Mouse (Mus musculus) heart, postnatal 4 days (tissue): Measurements from ENCODE around the gene Fbxo2. TPM values are rescaled to one million over a fixed set of nuclear protein-coding genes. Genes with fewer than 3 reads are reported as not detected.
"Not testable (repeated sequence)": the region's sequence is repeated elsewhere in the genome, so short reads cannot be mapped to it uniquely, and the experiment has no call there.

Experiments
- DNase-seq: peaks from one replicate; pipeline ENCODE4 v3.0.0; 2021
- microRNA-seq, 2 experiments: library from miRNA; unstranded; fragments of <30 nt; microRNA quantifications; one replicate each; pipeline ENCODE4 v1.2.0; 2021 to 2022
- total RNA-seq, 2 experiments: library from RNA; stranded (reverse); gene quantifications; 2 replicates each; pipeline ENCODE4 v1.2.3; 2021

The Fbxo2 gene
- total RNA-seq, 2 experiments from 2014 or later: 0.27 TPM; not detected in 1

- DNase-seq: not testable (repeated sequence)
Observed at GRCm38 (mm10) chr4:148176603-148177002, 16.2 kb downstream of the Fbxo2 start.

GRCm38 (mm10) chr4:148177716-148178115, 17.3 kb downstream of the Fbxo2 start:
- DNase-seq: no peak

- DNase-seq: no peak
Observed at GRCm38 (mm10) chr4:148181483-148181882, 21.1 kb downstream of the Fbxo2 start.

DNA sequence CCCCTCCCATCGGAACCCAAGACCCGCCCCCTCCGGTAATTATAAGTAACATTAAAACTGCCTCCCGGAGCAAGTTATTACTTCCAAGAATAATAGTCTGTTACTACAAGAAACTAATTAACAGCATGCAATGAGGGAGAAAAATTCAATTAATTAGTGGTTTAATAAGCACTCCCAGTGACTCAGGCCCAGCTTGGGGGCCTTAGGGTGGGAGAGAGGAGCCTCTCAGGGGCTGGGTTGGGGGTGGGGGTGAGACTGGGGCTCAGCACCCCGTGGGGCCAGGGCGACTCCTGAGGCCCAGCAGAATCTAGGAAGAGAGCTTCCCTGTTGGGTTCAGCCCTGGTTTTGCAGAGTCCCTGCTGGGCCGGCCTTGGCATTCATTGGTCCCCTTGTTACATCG, 21.9 kb downstream of the Fbxo2 start:
- no peak for DNase-seq

DNA sequence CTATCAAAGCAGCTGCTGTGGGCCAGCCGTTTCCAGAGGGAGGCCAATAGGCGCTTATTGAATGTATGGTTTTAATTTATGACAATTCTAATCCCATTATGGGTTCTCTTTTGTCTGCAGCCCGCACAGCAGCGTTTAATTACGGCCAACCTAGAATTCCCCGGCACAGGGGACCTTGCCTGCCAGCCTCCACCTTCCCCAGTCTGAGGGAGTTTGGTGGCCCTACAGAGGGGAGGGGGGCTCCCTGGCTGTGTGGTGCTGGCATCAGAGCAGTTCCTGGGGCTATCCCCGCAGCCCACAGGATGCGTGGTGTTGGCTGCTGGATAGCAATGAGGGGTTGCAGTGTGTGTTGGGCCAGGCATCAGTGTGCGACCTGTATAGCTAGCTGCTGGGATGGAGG, 24.1 kb downstream of the Fbxo2 start:
- DNase-seq: no peak

- no peak for DNase-seq
Observed at GRCm38 (mm10) chr4:148185819-148186218, 25.4 kb downstream of the Fbxo2 start.

DNA sequence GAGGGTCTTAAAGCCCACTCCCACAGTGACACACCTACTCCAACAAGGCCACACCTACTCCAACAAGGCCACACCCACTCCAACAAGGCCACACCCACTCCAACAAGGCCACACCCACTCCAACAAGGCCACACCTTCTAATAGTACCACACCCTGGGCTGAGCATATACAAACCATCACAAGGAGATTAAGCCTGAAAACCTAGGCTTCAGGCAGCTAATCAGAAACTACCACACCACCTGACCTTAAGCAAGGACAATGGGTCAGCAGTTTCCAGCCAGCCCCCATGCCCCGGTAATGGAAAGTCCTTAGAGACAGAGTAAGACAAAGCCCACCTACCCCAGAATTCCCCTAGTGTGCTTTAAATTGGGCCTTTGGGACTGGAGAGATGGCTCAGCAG, 28.3 kb downstream of the Fbxo2 start:
- DNase-seq: not testable (repeated sequence)

DNA sequence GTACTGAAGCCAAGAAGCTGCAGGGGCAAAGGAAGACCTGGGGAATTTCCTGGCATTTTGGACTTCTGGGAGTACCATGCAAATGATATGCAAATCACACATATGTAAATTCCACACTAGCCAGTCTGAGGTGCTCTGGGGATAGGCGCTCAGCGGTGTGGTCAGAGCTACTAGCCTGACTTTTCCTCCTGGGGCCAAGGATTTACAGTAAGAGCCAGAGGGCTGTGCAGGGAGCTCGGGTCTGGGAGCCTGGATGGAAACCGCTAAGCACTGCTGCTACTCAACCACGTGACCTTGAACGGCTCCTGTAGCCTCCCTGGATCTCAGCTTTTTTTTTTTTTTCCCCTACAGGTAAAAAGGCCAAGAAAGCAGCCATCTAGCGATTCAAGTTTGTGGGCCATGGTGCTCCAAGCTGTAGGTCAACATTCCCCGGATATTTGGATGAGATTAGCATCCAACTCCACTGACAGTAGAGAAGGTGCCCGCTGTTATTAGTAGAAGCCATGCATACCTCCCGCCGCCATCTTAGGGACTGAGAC, 32.4 kb downstream of the Fbxo2 start:
- no peak for DNase-seq

GRCm38 (mm10) chr4:148194400-148194799, 34.0 kb downstream of the Fbxo2 start:
- no peak for DNase-seq

GRCm38 (mm10) chr4:148198721-148199120, 38.3 kb downstream of the Fbxo2 start:
- DNase-seq: no peak

GRCm38 (mm10) chr4:148203557-148203956, 43.1 kb downstream of the Fbxo2 start:
- DNase-seq: no peak

GRCm38 (mm10) chr4:148204061-148204872, 43.8 kb downstream of the Fbxo2 start:
- no peak for DNase-seq

- no peak for DNase-seq
Observed at GRCm38 (mm10) chr4:148204873-148205232, 44.4 kb downstream of the Fbxo2 start.

DNA sequence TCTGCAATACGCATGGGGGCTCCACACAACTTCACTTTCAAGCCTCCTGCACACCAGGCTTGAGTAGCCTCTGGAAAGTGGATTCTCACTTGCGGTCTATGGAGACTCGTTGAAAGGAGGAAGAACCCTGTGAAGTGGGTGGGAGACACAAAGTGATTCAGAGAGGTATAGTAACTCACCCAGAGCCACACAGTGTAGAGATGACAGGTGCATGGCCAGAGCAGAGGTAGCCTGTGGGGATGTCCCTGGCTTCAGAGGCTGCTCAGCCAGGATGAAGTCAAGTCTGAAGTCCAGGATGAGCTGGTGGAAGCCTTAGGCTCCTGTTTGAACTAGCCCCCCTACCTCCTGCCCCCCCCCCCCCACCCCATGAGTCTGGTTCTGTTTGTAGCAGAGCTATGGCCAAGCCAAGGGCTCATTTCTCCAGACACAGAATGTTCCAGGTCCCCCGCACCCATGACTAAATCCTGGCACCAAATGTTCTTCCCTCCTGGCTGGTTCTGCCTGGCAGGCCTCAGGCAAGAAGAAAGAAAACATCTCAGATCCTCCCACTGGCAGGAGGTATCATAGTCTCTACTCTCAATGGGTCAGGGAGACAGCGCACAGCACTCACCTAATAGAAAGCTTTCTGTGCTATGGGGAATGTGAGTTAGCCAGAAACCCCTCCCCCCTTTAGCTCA, 54.2 kb downstream of the Fbxo2 start:
- no peak for DNase-seq

GRCm38 (mm10) chr4:148215264-148215900, 55.0 kb downstream of the Fbxo2 start:
- DNase-seq: no peak

Small RNA genes lying within 50 kb of the gene (microRNA-seq; reads per million reads assigned to microRNA genes)
- 0 reads per million in 2 experiments for gene Mir7022

Other genes with a start within 250 kb of the Fbxo2 start
- 10 to 100 TPM; 80.9 to 82.5 TPM for gene Plod1, start 223.9 kb upstream of the Fbxo2 start, total RNA-seq
- gene 2510039O18Rik, start 219.7 kb upstream of the Fbxo2 start, total RNA-seq: 10 to 100 TPM; 46.8 to 49.3 TPM
- 100 to 1,000 TPM; 736 to 787 TPM for gene Nppb, start 174.8 kb upstream of the Fbxo2 start, total RNA-seq
- 1,000 to 10,000 TPM; 1,585 to 1,953 TPM for gene Nppa, start 159.9 kb upstream of the Fbxo2 start, total RNA-seq
- 10 to 100 TPM; 15.8 to 16.3 TPM for gene Clcn6, start 121.8 kb upstream of the Fbxo2 start, total RNA-seq
- 10 to 100 TPM; 14.1 to 14.3 TPM for gene Mthfr, start 121.5 kb upstream of the Fbxo2 start, total RNA-seq
- 10 to 100 TPM; 24.8 to 27.4 TPM for gene Agtrap, start 72.6 kb upstream of the Fbxo2 start, total RNA-seq
- 10 to 100 TPM; 17.9 to 19.9 TPM for gene Mad2l2, start 30.2 kb upstream of the Fbxo2 start, total RNA-seq
- gene Draxin, start 29.9 kb upstream of the Fbxo2 start, total RNA-seq: not detected
- 10 to 100 TPM; 24.7 to 26.3 TPM for gene Fbxo6, start 8.5 kb upstream of the Fbxo2 start, total RNA-seq
- 10 to 100 TPM; 18.2 to 22.7 TPM for gene Fbxo44, start 139 bp upstream of the Fbxo2 start, total RNA-seq
- under 1 TPM; 0.14 to 0.19 TPM for gene Disp3, start 127.3 kb downstream of the Fbxo2 start, total RNA-seq